Mouse (Mus musculus): ENCODE results near the gene Epop.
"Not testable (repeated sequence)": the region's sequence is repeated elsewhere in the genome, so short reads cannot be mapped to it uniquely, and the experiment has no call there.

Gene Epop

DNA sequence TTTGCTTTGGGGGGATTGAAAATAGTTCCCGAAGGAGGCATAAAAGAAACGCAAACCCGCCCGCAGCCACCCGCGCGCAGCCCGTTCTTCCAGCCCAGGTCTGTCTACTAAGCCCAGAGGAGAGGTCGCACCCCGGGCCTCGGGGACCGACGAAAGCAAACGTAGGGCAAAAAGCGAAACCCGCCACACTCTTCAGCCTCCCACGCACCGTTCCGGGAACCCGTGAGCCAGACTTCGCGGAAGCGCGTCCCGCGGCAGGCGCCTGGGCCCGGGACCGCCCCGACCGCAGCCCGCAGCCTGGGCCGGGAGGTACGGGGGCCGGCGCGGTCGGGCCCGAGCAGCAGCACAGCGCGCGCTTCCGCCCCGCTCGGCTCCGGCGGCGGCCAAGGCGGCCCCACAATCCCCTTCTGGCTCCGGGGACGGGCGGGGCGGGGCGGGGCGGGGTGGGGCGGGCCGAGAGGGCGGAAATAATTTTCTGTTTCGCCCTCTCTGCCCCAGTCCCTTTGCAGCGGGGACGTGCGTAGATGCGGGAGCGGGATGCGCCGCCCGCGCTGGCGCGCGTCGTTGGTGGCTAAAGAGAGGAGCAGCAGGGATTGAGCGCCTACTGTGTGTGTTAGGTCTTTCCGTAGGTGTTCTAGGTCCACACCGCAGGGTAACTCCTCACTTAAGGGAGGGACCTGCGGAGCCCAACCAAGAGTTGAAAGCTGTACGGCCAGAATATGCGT, 30.6 kb upstream of the Epop start:
- peak; percentile 78 to 83 for DNase-seq

- peak in 1 of 2 experiments; percentile 46 for DNase-seq
These were observed 29.9 kb upstream of the Epop start for GRCm38 (mm10) chr11:97659267-97659989.

- no peak for DNase-seq
These were observed 29.3 kb upstream of the Epop start for GRCm38 (mm10) chr11:97658751-97659266.

GRCm38 (mm10) chr11:97657967-97658366, 28.5 kb upstream of the Epop start:
- not testable (repeated sequence) for DNase-seq

DNA sequence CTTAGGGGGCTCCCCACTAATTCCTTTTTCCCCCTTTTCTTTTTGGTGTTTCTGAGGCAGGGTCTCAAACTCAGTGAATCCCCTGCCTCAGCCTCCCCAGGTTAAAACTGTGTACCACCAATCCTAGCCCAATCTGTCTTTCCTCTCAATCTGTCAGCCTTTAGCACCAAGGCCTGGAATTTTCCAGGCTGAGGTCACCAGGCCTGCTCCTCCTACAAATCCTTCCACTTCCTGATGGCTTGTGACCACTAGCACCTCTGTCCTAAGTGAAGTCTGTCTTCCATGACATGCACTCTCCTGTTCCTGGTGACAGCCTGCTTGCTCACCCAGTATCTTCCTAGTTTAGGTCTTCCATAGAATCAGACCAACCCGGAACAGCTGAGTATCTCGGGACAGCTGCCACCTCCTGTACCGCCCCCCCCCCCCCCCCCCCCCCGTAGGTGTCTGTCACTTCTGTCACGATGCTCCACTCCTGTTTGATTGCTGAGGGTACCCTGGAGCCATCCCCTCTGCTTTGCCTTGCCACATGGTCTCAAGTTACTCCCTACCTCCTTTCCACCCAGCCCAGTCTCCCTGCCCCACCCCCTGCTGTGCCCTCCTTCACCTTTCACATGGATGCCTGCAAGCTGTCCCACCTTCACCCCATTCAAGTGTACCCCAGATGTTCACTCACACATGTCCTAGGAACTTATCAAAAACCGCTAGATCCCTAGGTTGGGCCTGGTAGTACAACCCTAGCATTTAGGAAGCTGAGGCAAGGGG, 27.9 kb upstream of the Epop start:
- DNase-seq, result no peak

DNA sequence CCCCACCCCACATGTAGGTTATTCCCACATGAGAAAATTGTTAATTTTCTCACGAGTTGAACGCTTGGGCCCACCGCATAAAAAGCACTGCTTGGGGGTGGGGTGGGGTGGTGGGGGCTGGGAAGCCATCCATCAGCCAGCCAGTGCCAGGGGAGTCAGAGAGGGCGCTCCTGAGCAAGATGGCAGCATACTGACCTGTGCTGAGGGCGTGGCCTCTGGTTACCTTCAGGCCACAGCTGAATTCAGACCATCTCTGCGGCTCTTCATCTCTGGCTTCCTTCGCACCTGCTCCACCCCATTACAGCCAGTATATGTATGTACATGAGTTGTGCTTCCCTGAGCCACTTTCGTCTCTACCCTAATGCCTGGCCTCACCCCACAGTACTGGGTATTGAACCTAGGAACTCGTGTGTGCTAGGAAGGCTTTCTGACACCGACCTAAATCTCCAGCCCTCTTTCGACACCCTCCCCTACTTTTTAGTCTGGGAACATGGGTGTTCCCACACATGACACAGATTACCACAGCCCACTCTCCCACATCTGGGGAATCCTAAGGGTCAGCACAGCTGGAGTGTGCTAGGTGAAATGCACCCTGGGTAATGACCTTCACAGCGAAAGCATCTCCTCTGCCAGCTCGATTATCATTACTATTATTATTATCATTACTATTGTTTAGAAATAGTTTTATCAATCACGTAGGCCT, 26.9 kb upstream of the Epop start:
- no peak for DNase-seq

DNA sequence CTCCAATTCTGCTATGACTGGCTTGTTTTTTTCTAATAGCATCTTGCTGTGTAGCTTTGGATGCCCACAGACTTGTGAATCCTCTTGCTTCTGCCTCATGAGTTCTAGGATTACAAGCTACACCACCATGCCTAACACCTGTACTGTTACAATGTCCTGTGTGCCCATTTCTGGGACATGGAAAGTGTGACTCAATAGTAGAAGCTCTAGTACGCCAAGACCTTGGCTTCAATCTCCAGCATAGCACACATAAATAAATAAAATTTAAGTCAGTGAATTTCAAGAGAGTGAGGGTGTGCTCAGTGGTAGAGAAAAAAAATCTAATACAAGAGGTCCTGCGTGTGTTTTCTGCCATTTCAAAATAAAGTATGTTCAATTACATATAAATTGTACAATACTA, 24.7 kb upstream of the Epop start:
- DNase-seq, result no peak

DNA sequence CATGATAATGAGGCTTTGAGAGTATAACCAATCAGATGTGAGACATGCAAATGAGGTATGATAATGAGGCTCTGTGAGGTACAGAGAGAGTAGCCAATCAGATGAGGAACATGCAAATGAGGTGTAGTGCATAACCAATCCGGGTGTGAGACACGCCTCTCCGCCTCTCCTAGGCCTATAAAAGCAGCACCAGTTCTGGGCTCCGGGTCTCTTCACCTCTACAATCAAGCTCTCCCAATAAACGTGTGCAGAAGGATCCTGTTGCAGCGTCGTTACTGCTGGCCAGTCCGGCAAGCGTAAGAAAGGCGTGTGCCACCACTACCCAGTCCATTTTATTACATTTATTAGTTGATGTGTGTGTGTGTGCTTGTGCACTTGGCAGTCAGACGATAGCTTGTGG, 23.9 kb upstream of the Epop start:
- not testable (repeated sequence) for DNase-seq

- peak; percentile 64 to 65 for DNase-seq
These were observed 20.8 kb upstream of the Epop start for GRCm38 (mm10) chr11:97650341-97650740.

DNA sequence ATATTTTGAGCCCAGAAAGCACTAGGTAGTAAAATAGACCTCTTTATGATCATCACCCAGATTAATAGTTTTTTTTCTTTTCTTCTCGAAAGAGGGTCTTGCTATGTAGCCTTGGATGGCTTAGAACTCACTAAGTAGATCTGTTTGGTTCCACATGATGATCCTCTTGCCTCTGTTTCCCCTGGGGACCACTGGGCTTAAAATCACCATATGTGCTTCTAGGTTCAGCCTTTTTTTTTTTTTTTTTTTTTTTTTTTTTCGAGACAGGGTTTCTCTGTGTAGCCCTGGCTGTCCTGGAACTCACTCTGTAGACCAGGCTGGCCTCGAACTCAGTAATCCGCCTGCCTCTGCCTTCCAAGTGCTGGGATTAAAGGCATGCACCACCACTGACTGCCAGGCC, 19.0 kb upstream of the Epop start:
- not testable (repeated sequence) for DNase-seq

DNA sequence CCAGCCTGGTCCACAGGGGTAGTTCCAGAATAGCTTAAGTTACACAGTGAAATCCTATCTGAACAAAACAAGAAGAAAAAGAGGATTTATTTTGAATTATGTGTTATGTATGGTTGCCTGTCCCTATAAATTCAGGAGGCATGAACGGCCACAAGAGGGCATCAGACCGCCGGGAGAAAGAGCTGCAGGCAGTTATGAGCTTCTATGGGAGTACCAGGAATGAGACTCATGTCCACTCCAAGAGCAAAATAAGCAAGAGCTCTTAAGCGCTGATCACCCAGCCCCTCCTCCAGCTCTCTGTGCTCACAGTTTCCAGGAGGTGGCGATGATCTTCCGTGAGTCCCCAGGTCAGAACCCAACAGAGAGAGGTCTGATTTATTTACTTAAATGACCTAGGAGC, 15.3 kb upstream of the Epop start:
- DNase-seq, result peak; percentile 74 to 77

- DNase-seq, result no peak
These were observed 14.0 kb upstream of the Epop start for GRCm38 (mm10) chr11:97643380-97644055.

- DNase-seq, result no peak
These were observed 13.2 kb upstream of the Epop start for GRCm38 (mm10) chr11:97642746-97643145.

DNA sequence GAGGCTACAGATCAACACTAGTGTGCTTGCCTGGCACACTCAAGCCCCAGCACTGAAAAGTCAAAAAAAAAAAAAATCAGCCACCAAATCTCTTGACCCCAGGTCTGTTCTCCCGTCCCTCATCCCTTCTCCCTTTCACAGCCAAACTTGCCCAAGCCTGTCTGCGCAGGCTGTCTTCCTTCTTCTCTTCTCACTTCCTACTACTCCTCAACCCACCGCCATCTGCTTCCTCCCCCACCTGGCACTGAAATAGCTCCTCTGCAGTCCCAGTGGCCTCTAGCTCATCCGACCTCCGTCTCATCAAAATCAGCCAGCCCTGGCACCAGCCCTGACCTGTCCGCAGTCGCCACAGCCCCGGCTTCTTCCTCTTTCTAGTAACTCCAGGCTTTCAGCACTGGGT, 12.2 kb upstream of the Epop start:
- peak in 1 of 2 experiments; percentile 47 for DNase-seq

GRCm38 (mm10) chr11:97635468-97636019, 6.0 kb upstream of the Epop start:
- DNase-seq, result no peak

- not testable (repeated sequence) for DNase-seq
These were observed 2.9 kb upstream of the Epop start for GRCm38 (mm10) chr11:97632440-97632839.

GRCm38 (mm10) chr11:97631938-97632337, 2.4 kb upstream of the Epop start:
- DNase-seq, result peak; percentile 83 to 84

DNA sequence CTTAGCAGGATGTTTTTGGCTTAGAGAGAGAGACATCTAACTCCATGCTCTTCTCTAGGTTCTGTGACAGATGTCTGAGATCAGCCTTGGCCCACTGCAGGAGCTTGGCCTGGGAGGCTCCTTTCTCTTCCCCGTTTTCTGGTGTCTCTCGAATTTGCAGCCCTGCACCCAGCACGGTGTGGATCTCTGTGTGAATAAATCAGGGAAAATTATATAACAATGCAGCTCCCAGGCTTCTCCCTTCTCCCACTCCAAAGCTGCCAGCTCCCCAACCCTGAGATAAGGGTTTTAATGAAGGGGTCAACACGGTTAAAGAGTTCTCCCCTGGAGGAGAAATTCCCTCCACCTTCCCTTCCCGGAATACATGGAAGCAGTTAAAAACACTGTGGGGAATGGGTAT, 2.0 kb upstream of the Epop start:
- DNase-seq, result no peak

- no peak for DNase-seq
These were observed 1.5 kb upstream of the Epop start for GRCm38 (mm10) chr11:97631046-97631445.

DNA sequence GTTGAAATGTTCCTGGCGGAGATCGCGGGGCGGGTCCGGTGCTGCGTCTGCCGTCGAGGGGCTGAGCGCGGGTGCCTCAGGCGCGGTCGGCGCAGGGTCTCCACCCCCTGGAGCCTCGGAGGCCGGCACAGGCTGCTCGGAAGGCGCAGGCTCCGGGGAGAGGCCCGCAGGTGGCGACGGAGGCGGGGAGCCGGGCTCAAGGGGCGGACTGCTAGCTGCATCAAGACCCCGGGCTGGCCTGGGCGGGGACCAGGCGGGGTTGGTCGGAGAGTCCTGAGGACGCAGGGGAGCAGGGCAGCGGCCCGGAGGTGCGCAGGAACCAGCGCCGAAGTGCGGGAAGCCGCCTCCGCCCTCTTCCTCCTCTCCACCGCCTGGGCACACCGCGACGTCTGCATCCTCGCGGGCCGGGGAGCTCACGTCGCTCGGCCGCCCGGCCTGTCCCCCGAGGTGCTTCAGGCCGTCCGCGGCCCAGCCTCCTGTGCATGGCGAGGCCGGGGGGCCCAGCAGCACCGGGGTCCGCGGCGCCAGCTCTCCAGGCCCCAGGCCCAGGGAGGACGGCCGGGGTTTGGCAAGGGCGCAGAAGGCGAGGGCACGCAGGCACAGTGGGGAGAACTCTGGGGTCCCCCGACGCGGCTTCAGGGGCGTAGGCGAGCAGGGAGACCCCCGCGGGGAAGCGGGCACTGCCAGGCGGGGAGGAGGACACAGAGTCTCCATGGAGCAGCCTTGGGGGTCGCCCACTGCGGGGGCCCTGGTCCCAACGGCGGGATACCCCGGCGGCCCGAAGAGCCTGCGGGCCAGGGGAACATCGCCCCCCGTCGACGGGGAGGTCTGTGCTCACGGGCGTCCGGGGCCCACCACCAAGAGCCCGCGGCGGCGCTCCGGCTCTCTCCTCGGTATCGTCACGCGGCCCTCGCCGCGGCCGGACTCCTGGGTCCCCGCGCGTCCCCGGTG, 659 bp downstream of the Epop start:
- DNase-seq, result peak in 1 of 2 experiments; percentile 24

DNA sequence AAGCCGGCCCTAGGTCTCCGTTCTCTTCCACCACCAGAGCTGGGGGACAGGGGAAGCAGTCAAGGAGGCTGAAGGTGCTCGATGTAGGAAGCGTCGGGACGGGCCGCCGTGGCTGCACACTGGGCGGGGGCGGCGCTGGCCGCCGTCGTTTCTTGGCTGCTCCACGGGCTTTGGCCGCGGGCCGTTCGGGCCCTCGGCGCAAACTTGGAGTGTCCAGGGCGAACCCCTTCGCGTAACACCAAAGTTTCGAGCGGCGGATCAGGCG, 1.3 kb downstream of the Epop start:
- DNase-seq, result no peak

Data from cerebellum, postnatal 36 days (tissue).